Mouse (Mus musculus) stomach, postnatal 0 days (tissue): ENCODE results near the gene Lrrk1.

Experiments used
- CTCF ChIP-seq: IDR thresholded peaks from 2 replicates; pipeline ENCODE4 v1.5.1; 2016; ENCODE audit warnings: antibody characterized with exemption, low read depth, mild to moderate bottlenecking, moderate library complexity
- EP300 ChIP-seq: optimal IDR thresholded peaks from 2 replicates; pipeline ENCODE3; 2016; ENCODE audit warnings: antibody characterized with exemption

DNA sequence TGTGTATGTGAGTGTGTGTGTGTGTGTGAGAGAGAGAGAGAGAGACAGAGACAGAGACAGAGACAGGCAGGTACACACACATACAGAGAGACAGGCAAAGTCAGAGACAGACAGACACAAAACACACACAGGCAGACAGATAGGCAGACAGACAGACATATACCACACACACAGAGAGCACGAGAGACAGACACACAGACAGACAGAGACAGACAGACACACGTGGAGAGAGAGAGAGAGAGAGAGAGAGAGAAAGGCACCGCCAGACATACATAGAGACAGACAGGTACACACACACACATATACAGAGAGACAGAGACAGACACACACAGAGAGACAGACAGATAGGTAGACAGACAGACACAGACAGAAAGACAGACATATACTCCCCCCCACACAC is 138.7 kb downstream of the Lrrk1 start:
- TF ChIP-seq CTCF (no peak), EP300 (no peak)
